Mouse (Mus musculus) layer of hippocampus, adult 9-11 months (tissue): ENCODE results near the gene Pde4b.
A peak's percentile ranks its signal among the peaks of the same experiment; 100 is the strongest.
"Not testable (repeated sequence)": the region's sequence is repeated elsewhere in the genome, so short reads cannot be mapped to it uniquely, and the experiment has no call there.

Experiments
- DNase-seq: peaks from one replicate; pipeline ENCODE4 v3.0.0; 2022

Gene Pde4b

DNA sequence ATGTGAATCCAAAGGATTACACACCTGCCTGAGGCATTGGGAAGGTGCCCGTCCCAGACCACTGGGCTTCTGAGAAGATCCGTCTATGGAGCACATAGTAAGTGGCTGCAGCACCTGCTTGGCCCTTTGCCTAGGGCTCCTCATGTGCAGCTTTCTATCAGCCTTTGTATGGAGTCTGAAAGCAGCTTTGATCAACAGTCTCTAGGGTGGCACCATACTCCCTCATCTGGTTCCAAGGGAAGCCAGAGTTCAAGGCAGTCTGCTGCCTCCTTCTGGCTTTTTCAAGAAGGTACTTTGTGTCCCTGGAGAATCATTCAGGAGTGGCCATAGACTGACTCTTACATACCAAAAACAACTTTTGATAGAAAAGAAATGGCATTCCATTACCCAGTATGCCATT is 397.4 kb downstream of the Pde4b start:
- DNase-seq = peak; percentile 78

DNA sequence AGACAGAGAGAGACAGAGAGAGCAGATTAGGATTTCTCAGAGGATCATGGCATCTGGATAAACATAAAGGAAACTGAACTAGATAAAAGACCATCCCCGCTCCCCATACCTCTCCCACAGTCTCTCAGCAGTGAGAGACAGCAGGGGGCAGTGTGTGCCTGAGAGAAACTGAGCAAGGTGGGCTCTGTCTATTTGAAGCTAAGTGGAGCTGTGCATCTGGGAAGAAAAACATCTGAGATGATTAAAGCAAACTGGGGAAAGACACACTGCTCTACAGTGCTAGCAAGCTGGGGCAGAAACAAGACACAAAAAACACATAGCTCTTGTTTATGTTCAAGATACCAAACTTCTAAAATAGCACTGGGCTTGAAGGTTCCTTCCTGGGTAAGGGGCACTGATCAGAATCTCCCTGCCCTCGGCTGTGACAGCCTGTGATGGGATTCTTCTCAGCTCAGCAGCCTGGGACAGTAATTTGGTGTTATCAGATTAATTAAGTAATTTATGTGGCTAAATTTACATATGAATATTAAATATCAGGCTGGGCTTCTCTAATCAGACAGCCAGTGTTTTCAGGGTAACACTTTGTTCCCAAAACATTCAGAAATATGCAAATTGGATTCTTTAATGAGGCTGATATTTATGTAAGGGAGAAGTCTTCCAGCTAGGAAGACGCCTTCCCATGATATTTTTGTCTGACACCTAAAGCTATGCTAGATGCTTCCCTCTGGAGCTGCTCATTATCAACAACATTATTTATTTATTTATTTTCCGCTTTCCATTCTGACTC is 399.0 kb downstream of the Pde4b start:
- DNase-seq = no peak

DNA sequence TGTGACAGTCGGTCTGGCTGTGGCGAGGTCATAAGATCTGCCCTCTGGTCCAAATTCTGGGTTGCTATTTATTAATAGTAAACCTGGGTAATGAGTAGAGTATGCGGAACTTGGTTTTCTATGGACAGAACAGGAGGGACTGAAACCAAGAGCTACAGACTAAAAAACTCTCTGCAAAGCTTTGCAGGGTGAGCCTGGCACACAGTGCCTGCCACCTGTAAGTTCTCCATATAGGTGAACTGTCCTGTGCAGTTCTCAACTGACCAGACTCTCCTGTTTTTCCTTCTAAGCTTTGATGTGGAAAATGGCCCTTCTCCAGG is 399.5 kb downstream of the Pde4b start:
- no peak for DNase-seq

DNA sequence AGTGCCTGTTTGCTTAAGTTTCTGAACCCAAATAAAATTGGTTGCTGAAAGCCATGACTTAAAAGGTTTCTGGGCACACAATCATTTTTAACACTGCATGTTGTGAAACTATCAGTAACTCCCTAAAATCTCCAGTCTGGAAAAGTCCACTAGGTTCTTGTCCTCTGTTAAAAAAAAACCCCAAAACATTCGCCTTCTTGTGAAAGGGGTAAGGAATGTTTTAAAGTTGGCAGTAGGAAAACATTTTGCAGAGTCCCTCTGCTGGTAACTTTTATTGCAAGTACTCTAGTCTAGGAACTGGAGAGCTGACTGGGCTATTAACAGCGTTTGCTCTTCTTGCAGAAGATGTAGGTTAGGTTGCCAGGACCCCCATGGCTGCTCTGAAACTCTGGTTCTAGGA is 400.7 kb downstream of the Pde4b start:
- no peak for DNase-seq

DNA sequence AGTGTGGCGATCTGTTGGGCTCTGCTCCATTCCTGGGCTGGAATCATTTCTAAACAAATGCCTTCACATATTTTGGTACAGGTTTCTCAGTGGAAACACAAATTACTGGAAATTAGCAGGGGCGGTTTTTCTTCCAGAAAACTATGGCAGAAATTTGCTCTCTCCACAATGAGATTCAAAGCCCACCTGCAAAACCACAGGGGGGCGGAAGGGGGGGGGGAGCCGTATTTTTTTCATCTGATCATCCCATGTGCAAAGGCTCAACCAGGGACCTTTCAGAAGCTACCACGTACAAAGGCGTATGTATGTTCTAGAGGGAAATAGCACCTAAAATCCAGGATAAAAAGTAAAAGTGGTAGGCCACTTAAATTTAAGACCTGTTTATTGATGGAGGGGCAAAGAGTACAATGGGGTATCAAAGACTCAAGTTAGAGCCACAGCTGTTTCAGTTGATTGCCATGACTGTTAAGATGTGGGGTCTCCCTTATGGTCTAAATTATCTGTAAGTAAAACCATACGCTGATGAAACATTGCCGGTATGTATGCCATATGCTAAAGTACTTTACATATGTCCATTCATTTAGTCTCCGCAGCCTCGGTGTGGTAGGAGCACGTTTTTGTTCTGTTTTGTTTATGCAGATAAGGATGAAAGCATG is 404.3 kb downstream of the Pde4b start:
- no peak for DNase-seq

DNA sequence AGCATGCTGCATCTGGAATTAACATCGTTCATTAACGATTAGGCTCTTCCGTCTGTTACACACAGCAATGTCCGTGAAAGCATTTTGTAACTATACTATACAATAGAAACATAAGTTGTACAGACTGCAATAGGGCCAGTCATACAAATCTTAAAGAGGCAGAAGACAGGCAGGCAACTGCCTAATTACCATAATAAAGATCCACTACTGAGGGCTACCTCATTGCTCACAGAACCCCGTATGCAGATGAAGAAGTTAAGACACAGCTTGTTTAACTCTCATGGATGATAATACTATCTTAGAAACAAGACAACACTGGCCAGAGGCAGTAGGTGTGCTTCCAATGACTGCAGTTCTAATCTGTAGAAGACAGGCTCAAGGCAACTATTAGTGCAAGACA is 405.6 kb downstream of the Pde4b start:
- no peak for DNase-seq

DNA sequence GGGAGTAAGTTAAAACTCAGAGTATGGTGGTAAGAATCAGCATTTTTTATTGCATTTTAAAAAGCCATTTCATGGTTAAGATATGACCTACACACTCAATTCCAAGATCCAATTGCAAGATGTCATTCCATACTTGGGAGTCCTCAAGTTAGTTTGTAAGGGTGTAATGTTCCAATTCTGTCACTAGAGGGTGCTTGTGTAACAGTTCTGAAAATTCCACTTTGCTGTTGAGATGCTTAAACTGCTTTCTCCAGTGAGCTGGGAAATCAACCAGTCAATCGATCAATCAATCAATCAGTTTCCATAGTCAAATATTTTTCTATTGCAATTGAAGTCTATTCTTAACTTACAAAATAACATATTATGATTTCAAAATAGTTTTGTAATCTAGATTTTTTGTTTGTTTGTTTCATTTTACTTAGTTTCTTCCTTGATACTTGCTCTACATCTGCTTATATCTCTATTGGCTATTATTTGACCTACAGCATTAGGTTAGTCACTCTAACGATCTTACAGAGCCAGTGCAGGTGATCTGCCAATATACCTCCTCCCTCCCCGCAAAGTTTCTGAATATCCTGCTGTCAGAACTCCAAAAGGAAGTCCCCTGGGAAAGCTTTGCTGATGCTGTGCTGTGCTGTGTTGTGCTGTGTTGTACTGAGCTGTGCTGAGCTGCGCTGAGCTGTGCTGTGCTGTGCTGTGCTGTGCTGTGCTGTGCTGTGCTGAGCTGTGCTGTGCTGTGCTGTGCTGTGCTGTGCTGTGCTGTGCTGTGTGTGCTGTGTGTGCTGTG is 406.2 kb downstream of the Pde4b start:
- no peak for DNase-seq

DNA sequence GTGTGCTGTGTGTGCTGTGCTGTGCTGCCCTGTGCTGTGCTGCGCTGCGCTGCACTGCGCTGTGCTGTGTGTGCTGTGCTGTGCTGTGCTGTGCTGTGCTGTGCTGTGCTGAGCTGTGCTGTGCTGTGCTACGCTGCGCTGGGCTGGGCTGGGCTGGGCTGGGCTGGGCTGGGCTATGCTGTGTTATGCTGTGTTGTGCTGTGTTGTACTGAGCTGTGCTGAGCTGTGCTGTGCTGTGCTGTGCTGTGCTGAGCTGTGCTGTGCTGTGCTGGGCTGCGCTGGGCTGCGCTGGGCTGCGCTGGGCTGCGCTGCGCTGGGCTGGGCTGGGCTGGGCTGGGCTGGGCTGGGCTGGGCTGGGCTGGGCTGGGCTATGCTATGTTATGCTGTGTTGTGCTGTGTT is 406.9 kb downstream of the Pde4b start:
- not testable (repeated sequence) for DNase-seq

DNA sequence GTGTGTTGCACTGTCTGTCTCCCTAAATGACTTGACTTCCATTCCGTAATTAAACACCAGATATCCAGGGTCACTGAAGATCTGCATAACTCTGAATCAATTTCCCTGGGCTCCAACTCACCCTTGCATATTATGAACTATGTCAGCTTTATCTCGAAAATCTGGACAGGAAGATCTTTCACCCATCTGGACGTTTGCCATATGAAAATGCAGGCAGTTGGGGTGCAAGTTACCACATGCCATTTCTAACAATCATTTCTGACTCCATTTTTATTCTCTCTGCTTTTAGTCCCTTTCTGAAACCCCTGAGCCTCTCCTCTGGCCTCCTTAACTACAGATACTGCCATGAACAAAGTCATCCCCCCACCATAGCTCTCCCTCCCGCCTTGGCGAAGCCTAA is 407.7 kb downstream of the Pde4b start:
- no peak for DNase-seq

DNA sequence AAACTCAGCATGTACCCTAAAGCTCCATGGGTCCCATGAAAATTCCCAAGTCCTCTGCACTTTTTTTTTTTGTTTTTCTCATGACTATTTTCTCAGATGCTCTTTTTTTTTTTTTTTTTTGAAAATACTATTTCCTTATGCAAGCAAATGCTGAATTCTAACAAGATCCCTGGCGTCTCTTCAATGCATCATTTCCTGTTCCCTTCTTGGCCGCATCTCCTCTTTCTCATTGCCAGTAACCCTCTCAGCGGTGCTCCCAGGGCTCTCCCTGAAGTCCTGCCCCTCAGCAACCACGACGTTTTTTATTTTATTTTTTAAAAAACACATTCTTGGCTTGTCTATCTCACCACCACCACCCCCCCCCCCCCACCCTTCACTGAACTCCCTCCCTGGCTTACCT is 408.1 kb downstream of the Pde4b start:
- DNase-seq = no peak

DNA sequence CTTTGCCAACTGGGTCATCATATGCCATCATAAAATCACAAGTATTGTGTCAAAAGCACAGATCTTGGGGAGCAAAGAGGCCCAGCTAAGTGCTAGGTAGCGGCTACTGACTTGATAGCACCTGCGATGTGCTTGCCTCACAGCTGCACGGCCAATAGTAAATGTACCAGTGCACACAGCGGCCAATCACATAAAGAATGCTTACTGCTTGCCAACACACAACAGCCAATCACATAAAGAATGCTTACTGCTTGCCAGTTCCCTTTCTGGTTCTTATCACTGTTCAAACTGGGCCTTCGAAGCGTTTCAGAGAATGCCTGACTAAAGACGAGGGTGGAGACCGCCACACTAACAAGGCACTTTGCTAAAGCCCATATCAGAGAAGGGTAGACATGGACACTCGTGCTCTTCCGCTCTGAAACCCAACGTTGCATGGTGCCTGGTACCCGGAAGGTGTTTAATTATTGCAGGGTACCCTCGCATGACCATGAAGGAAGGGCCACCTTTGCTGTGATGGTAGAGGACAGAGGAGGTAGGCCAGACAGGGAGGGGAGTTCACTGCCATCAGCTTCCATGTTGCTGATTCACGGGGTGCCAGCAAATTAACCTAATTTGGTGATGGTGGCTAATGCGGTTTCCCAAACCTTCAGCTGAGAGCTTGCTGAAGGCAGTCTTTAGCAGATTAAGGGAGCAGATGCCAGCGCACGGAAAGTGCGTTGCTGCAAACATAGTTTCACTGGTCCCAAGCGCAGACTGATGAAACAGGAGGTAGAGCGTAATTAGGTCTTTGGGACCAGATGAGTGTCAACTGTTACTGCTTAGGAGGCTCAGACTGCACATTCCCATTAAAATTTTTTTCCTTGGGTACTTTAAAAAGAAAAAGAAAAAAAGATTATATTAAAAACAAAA is 409.2 kb downstream of the Pde4b start:
- DNase-seq = no peak

DNA sequence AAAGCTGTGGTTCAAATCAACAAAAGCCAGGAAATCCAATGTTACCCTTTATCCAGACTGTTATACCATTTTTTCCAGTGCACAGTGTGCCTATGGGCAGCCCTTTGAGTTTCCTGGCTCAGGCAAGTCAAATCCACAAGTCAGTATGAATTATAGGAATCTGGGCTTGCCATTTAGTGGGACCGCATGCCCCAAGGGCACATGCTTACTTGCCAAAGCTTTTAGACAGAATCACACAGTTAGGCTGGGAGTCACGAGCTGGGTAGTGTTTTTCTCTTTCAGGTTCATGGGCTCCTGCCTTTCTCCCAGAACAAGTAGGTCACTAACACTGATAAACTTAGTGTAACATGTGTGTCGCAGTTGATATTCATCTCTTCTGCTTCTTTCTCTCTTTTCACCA is 409.9 kb downstream of the Pde4b start:
- DNase-seq = no peak

DNA sequence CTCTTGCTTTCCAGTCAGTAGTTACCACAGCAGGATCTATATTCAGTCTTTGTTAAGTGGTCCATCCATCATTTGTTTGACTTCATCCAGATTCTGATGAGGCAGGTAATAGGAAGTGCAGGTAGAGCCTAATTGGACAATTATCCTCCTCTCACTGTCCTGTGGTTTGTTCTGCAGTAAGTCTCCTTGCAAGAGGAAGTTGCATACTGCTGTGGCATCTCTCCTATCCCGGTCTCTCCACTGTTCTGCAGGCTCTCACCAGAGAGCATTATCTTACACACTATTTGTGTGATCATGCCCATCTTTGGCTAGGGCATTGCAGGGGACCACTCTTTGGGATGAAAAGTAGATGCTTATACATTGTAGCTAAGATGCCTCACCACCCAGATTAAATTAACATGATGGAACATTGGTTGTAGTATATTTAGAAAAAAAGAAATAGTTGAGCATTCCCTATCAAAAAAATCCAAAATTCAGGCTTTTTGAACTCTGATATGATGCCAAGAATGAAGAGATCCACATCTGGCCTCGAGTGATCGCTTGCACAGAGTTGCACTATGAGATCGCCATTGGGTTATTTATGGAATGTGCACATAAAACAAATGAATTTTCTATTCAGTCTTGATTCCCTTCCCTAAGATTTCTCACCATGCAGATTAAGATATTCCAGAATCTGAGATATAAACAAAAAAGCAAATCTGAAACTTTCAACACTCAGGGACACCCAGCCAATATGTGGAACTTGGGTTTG is 411.0 kb downstream of the Pde4b start:
- no peak for DNase-seq

DNA sequence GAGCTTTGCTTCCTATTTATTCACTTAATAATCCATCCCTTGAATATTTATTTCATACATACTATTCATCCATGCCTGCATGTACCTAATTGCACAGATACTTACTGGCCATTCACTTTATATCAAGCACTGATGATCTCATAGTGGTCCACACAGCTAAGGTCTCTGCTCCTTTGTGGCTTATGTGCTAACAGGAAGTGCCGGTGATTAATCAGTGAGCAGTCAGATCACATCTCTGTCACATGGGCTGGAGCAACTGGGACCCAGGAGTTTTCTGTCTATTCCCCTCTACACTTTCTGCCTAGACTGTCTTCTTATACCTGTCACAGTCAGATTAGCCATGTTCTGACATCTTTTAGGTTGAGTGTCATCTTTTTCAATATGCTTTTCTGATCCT is 411.6 kb downstream of the Pde4b start:
- DNase-seq = no peak

DNA sequence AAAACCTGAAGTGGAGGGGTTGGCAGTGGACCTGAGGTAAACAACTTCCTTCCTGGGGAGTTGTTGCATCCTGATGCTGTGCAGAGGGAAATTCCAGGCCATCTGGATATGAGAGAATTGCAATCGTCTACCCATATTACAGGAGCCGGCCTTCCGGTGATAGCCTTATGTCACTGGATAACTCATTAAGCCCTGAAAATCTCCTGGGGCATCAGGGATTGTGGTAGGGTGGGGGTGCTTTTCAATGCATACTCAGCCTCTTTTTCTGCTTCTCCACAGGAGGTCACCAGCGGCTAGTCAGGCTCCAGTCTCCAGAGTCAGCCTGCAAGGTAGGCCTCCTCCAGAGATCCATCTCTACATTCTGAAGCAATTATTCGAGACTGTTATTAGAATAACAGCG is 418.4 kb downstream of the Pde4b start:
- no peak for DNase-seq

DNA sequence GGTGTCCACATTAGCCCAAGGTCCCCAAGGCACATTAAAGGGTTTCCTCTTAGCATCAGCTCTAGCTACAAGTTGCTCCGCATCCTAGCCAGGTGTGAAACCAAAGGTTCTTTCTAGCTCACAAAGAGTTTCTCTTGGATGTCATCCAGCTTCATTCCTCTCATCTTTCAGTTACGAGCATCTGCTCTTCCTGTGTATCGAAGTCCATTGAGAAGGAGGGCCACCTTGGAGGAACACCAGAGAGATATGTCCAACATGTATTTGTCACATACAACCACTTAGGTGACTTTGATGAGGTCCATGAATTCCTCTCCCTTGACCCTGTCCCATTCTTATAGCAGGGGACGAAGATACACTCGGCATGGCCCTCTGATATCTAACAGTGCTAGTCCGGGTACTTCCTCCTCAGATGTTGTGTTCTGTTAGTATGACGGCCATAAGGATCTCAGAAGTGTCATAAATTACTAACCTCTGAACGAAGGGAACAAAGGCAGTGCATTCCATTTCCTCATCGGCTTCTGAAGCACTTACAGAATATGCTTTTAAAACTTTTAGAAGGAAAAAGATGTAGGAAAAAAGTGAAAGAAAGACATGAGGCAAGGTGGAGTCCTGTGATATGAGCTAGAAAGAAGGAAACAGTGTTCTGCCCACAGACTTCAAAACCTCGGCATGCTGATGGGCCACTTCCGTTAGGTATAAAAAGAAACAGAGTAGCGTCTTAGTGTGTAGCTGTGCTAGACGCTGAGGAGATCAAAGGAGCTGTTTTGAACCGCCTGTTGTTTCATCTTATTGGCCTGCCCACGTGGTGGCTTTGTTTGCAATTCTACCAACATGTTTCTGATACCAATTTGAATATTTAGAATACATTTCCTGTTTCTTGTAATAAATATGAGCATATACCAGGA is 419.3 kb downstream of the Pde4b start:
- no peak for DNase-seq

DNA sequence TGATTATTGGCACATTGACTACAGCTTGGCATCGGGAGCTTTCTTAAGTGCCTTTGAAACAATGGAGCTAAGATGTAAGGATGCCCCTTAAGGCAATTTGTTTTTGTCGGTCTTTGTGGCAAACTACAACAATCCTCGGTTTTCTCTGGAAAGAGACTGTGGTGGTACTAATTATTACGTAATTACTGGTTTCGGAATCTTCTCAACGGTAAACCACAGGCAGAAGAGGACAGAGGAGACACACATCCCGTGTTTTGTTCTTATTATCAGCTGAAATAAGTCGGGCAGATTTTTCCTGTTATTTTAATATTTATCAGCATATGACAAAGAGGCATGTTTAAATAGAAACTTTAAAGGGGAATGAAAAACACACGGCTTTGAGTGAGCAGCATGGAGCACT is 420.0 kb downstream of the Pde4b start:
- no peak for DNase-seq

DNA sequence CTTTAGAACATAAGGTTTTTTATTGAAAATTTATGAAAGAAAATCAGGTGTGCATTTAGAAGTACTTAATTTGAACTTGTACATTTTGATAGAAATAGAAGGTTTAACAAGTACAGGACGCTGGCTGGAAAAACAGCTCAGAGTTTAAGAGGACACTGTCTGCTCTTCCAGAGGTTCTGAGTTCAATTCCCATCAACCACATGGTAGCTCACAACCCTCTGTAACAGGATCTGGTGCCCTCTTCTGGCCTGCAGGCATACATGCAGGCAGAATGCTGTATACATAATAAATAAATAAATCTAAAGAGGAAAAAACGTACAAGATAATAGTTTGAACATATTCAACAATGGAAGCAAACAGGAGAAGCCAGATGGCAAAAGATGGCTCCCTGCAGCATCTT is 420.4 kb downstream of the Pde4b start:
- DNase-seq = no peak

DNA sequence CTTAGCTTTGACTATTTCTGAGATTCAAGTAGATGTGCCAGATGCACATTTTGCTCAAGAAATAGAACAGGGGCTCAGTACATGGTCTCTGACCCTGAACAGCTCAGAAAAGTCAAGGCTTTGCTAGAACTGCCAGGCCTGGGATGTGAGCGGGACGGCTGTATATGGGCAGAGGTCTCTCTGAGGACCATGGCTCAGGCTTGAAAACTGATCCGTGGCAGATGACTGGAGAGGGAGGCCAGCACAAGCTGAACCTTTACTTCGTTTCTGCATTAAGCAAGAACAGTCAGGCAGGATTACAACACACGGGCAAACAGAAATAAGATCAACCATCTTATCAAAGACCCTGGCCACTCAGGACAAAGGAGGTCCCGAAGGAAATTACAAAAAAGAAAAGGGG is 422.7 kb downstream of the Pde4b start:
- DNase-seq = no peak

DNA sequence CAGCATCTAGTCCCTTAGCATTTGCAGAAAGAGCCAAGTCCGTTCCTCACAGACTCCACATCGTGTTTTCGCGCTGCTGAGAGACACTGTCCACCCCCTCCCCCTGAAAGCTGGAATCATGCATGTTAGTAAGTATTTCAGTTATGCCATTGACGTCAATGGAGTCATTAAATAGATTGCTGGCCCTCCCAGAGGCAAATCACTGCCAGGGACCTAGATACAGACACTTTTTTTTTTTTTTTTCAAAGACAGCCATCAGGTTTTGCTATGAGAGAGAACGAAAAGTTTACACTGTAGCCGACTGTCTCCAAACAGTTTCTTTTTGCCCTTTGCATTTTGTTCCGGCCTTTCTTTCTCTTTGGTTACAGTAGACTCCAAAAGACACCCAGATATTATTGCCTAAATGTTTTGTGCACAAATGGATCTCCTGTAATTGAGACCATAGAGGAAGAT is 423.6 kb downstream of the Pde4b start:
- DNase-seq = peak; percentile 48

DNA sequence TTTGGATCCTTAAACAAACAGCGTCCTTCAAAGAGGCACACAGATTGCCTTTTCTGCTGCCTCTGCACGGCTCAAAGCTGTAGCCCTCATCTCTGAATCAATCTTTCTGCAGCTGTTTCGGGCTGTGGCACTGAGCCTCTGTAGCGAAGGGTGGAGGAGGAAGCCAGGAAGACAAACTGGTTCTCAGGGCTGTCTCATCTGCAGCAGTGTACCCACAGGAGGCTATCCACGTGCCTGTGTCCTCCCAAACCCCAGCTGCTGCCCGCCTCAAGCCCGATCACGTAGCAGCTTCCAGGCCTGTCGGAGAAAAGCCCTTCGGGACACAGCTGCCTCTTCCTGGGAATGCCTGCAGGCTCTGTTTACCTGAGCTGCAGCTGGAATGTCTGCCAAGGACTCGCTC is 424.2 kb downstream of the Pde4b start:
- peak; percentile 30 for DNase-seq
